In genomic region chr4:55042573-55042972, GRCm38 (mm10) we compare ENCODE assay signal across 11 mouse cellular contexts.
DNase-seq lines count a peak whose midpoint lies in the region; ATAC-seq and TF ChIP-seq lines count a peak whose summit lies in the region.
"Had no signal": no experiment of that assay in that cellular context is flagged by ENCODE, and none has a peak within 500 bp of the region (broad histone marks: within the 10 kb centered on the region; RNA-seq: fewer than 3 reads in every experiment).

No protein-coding gene starts in this region.

- DNase-seq in forebrain, embryonic 14.5 days (ENCODE audit: low spot score), result peak; percentile 34
- peak; percentile 48 for DNase-seq in limb, embryonic 14.5 days (ENCODE audit: low spot score)
- DNase-seq in limb, embryonic 10.5 days (ENCODE audit: low spot score), result no peak
- DNase-seq in embryo, embryonic 11 days, result peak; percentile 38
- peak; percentile 28 for DNase-seq in lung, postnatal 36 days
- DNase-seq in right cerebral cortex, adult 2 months (ENCODE audit: low spot score in 2 of 2), result no peak
- DNase-seq in cerebellum, postnatal 36 days, result no peak
- DNase-seq: B cell, adult 2 months; gastrocnemius, postnatal 14 days had no signal

- H3K9me3 ChIP-seq in forebrain, embryonic 14.5 days (replicated peaks; ENCODE audit: control insufficient read depth, low read length), result no peaks in the 10 kb centered on the region
- no peaks in the 10 kb centered on the region for H3K9me3 ChIP-seq in forebrain, embryonic 12.5 days
- no peaks in the 10 kb centered on the region for H3K9me3 ChIP-seq in limb, embryonic 14.5 days (ENCODE audit: control insufficient read depth, low read length)
- H3K9me3 ChIP-seq in limb, embryonic 10.5 days (replicated peaks), result no peaks in the 10 kb centered on the region
- H3K9me3 ChIP-seq: limb, embryonic 15.5 days had no signal

- H3K27ac ChIP-seq in forebrain, embryonic 14.5 days (ENCODE audit: low read depth, low read length), result no peak overlapping the region
- H3K27ac ChIP-seq in forebrain, embryonic 12.5 days, result no peak overlapping the region
- H3K27ac ChIP-seq in limb, embryonic 14.5 days (replicated peaks; ENCODE audit: low read depth, low read length), result no peak overlapping the region
- no peak overlapping the region for H3K27ac ChIP-seq in limb, embryonic 10.5 days
- H3K27ac ChIP-seq: limb, embryonic 15.5 days had no signal

- no peaks in the 10 kb centered on the region for H3K27me3 ChIP-seq in forebrain, embryonic 14.5 days (replicated peaks; ENCODE audit: control insufficient read depth, insufficient read depth, low read length)
- H3K27me3 ChIP-seq in forebrain, embryonic 12.5 days, result no peaks in the 10 kb centered on the region
- no peaks in the 10 kb centered on the region for H3K27me3 ChIP-seq in limb, embryonic 14.5 days (ENCODE audit: control insufficient read depth, insufficient read depth, low read length)
- H3K27me3 ChIP-seq in limb, embryonic 10.5 days (ENCODE audit: low read depth, poor library complexity, severe bottlenecking), result no peaks in the 10 kb centered on the region
- H3K27me3 ChIP-seq: limb, embryonic 15.5 days had no signal

- H3K9ac ChIP-seq in forebrain, embryonic 14.5 days (ENCODE audit: low read length), result no peak overlapping the region
- no peak overlapping the region for H3K9ac ChIP-seq in forebrain, embryonic 12.5 days
- H3K9ac ChIP-seq in limb, embryonic 14.5 days (ENCODE audit: low read depth, low read length, severe bottlenecking), result no peak overlapping the region
- H3K9ac ChIP-seq: limb, embryonic 15.5 days had no signal

- 56% methylated on average over 4 of the region's 4 CpGs for WGBS in forebrain, embryonic 14.5 days
- WGBS in forebrain, embryonic 12.5 days, result 48% methylated on average over 4 of the region's 4 CpGs
- WGBS in limb, embryonic 14.5 days, result 73% methylated on average over 4 of the region's 4 CpGs
- 82% methylated on average over 4 of the region's 4 CpGs for WGBS in limb, embryonic 10.5 days

- TF ChIP-seq POLR2A in limb, embryonic 14.5 days (IDR thresholded peaks at IDR 0.05; ENCODE audit: borderline replicate concordance, extremely low read depth, insufficient read depth, insufficient read length), result no peak

- no peak for ATAC-seq in forebrain, embryonic 14.5 days
- ATAC-seq in forebrain, embryonic 12.5 days (ENCODE audit: low FRiP score), result no peak
- no peak for ATAC-seq in limb, embryonic 14.5 days (ENCODE audit: low FRiP score, low read depth)

- H3K4me2 ChIP-seq in forebrain, embryonic 14.5 days (ENCODE audit: low read length), result no peak overlapping the region
- no peak overlapping the region for H3K4me2 ChIP-seq in forebrain, embryonic 12.5 days
- no peak overlapping the region for H3K4me2 ChIP-seq in limb, embryonic 14.5 days (replicated peaks; ENCODE audit: low read depth, low read length, severe bottlenecking)
- H3K4me2 ChIP-seq: limb, embryonic 15.5 days had no signal

- peaks cover 60% of the 10 kb centered on the region for H3K36me3 ChIP-seq in forebrain, embryonic 14.5 days (ENCODE audit: control insufficient read depth, insufficient read depth, low read length)
- peaks cover 80% of the 10 kb centered on the region for H3K36me3 ChIP-seq in forebrain, embryonic 12.5 days (replicated peaks)
- H3K36me3 ChIP-seq in limb, embryonic 14.5 days (ENCODE audit: control insufficient read depth, insufficient read depth, low read length), result peaks cover 4% of the 10 kb centered on the region
- H3K36me3 ChIP-seq in limb, embryonic 10.5 days, result peaks cover 93% of the 10 kb centered on the region

- H3K4me1 ChIP-seq in forebrain, embryonic 14.5 days (ENCODE audit: control insufficient read depth, insufficient read depth, low read length), result peaks cover 7% of the 10 kb centered on the region
- H3K4me1 ChIP-seq in forebrain, embryonic 12.5 days, result peaks cover 34% of the 10 kb centered on the region
- no peaks in the 10 kb centered on the region for H3K4me1 ChIP-seq in limb, embryonic 14.5 days (ENCODE audit: control insufficient read depth, insufficient read depth, low read length)
- peaks cover 12% of the 10 kb centered on the region for H3K4me1 ChIP-seq in limb, embryonic 10.5 days

- H3K4me3 ChIP-seq in forebrain, embryonic 14.5 days (ENCODE audit: low read depth, low read length), result no peak overlapping the region
- H3K4me3 ChIP-seq in forebrain, embryonic 12.5 days (replicated peaks), result no peak overlapping the region
- H3K4me3 ChIP-seq in limb, embryonic 14.5 days (replicated peaks; ENCODE audit: low read length), result no peak overlapping the region
- H3K4me3 ChIP-seq in limb, embryonic 10.5 days, result no peak overlapping the region
- H3K4me3 ChIP-seq: limb, embryonic 15.5 days had no signal

Comparison
In these comparisons a context has a peak if more than half of its experiments do, and no peak if none do; other contexts are left out.
1. DNase-seq: peak in forebrain, embryonic 14.5 days (single experiment), limb, embryonic 14.5 days (single experiment), embryo, embryonic 11 days (single experiment) and lung, postnatal 36 days (single experiment); none in limb, embryonic 10.5 days (single experiment), right cerebral cortex, adult 2 months (0 of 2) and cerebellum, postnatal 36 days (0 of 2).